8 mouse cellular contexts compared by ENCODE assay signal in the genomic region with DNA sequence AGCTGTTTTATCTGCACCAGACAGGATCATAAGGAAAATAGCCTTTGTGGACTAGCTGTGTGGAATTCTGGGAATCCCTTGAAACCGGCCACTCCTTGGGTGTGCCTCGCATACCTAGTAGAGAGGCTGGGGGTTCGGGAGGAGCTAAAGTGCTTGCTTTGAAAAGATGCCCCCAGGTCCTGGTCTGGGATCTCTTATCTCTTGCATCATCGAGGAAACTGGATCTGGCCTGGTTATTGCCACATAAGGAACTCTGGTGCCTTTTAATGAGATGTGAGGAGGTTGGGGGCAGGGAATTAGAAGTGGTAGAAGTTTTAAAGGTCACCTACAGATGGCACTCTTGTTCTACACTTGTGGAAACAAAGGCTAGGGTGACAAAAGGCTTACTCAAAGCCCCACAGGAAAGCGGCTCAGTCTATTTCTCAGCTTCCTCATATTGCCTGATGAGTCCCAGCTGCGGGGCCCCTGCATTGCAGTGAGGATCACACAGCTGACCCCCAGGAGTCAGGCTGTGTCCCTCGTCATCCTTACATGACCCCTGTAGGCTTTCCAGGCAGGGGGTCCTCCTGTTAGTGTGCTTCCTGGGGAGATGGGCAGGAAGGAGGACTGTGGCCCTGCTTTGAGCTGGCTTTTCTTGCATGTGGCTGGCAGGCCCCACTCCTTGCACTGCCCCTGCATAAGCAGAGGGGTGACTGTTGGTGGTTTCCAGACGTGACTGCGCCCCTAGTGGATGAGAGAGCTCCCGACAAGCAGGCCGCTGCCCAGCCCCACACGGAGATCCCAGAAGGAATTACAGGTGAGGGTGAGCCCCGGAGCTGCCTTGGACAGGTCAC. TPM values are rescaled to one million over a fixed set of nuclear protein-coding genes. Genes with fewer than 3 reads are reported as not detected.
DNase-seq lines count a peak whose midpoint lies in the region; ATAC-seq and TF ChIP-seq lines count a peak whose summit lies in the region.

No protein-coding gene starts in this region.

- peak; percentile 74 for TF ChIP-seq CTCF in heart, adult 2 months (IDR thresholded peaks at IDR 0.05)

- no peaks in the 10 kb centered on the region for H3K9me3 ChIP-seq in embryonic facial prominence, embryonic 12.5 days
- H3K9me3 ChIP-seq in kidney, embryonic 14.5 days (ENCODE audit: control insufficient read depth, low read length), result no peaks in the 10 kb centered on the region
- no peaks in the 10 kb centered on the region for H3K9me3 ChIP-seq in limb, embryonic 15.5 days
- no peaks in the 10 kb centered on the region for H3K9me3 ChIP-seq in midbrain, embryonic 16.5 days (replicated peaks; ENCODE audit: control insufficient read depth, low read length, poor library complexity, severe bottlenecking)

- no peaks in the 10 kb centered on the region for H3K79me2 ChIP-seq in heart, adult 2 months (replicated peaks; ENCODE audit: control insufficient read depth, insufficient read depth, low read length)

- DNase-seq in 416B (ENCODE audit: low read depth), result peak; percentile 91
- DNase-seq in adrenal gland, postnatal 10 days, result peak; percentile 73
- DNase-seq in heart, adult 2 months, result peak; percentile 41 to 65
- peak; percentile 60 for DNase-seq in splenic B cell, adult 2 months (ENCODE audit: low read depth, low spot score)

- H3K27me3 ChIP-seq in embryonic facial prominence, embryonic 12.5 days, result no peaks in the 10 kb centered on the region
- H3K27me3 ChIP-seq in heart, adult 2 months (ENCODE audit: control insufficient read depth, insufficient read depth, low read length), result no peaks in the 10 kb centered on the region
- no peaks in the 10 kb centered on the region for H3K27me3 ChIP-seq in kidney, embryonic 14.5 days (ENCODE audit: control insufficient read depth, insufficient read depth, low read length)
- H3K27me3 ChIP-seq in limb, embryonic 15.5 days, result no peaks in the 10 kb centered on the region
- H3K27me3 ChIP-seq in midbrain, embryonic 16.5 days (ENCODE audit: control insufficient read depth, insufficient read depth, low read depth, low read length), result no peaks in the 10 kb centered on the region
- H3K27me3 ChIP-seq in splenic B cell, adult 2 months (ENCODE audit: control insufficient read depth, insufficient read depth, low read length, poor library complexity, severe bottlenecking), result no peaks in the 10 kb centered on the region

- peaks cover 11% of the 10 kb centered on the region for H3K4me1 ChIP-seq in embryonic facial prominence, embryonic 12.5 days
- no peaks in the 10 kb centered on the region for H3K4me1 ChIP-seq in heart, adult 2 months (ENCODE audit: control insufficient read depth, insufficient read depth, low read length)
- 0 out of 2 replicates have a peak, but pooled peaks cover 8% of the 10 kb centered on the region for H3K4me1 ChIP-seq in kidney, embryonic 14.5 days (ENCODE audit: control insufficient read depth, insufficient read depth, low read length)
- H3K4me1 ChIP-seq in limb, embryonic 15.5 days, result peaks cover 10% of the 10 kb centered on the region; the same call in 1 of the 2 replicates
- no peaks in the 10 kb centered on the region; the same call in 1 of the 2 replicates for H3K4me1 ChIP-seq in midbrain, embryonic 16.5 days (ENCODE audit: control insufficient read depth, insufficient read depth, low read length)

- no peak for TF ChIP-seq EP300 in heart, adult 2 months (IDR thresholded peaks at IDR 0.05; ENCODE audit: insufficient read depth, low read depth, low read length)

- 8% methylated on average over 13 of the region's 13 CpGs for WGBS in embryonic facial prominence, embryonic 12.5 days
- 32% methylated on average over 13 of the region's 13 CpGs for WGBS in heart, adult 2 months
- WGBS in kidney, embryonic 14.5 days, result 17% methylated on average over 13 of the region's 13 CpGs
- WGBS in limb, embryonic 15.5 days, result 8% methylated on average over 13 of the region's 13 CpGs
- 14% methylated on average over 13 of the region's 13 CpGs for WGBS in midbrain, embryonic 16.5 days

- TF ChIP-seq POLR2A in heart, adult 2 months (IDR thresholded peaks at IDR 0.05; ENCODE audit: insufficient read depth, low read depth, low read length), result no peak

- no peaks in the 10 kb centered on the region for H3K36me3 ChIP-seq in embryonic facial prominence, embryonic 12.5 days
- no peaks in the 10 kb centered on the region for H3K36me3 ChIP-seq in heart, adult 2 months (ENCODE audit: control insufficient read depth, insufficient read depth, low read length)
- no peaks in the 10 kb centered on the region for H3K36me3 ChIP-seq in kidney, embryonic 14.5 days (ENCODE audit: control insufficient read depth, insufficient read depth, low read length)
- no peaks in the 10 kb centered on the region for H3K36me3 ChIP-seq in limb, embryonic 15.5 days
- peaks cover 30% of the 10 kb centered on the region for H3K36me3 ChIP-seq in midbrain, embryonic 16.5 days (ENCODE audit: control insufficient read depth, insufficient read depth, low read length)
- H3K36me3 ChIP-seq in splenic B cell, adult 2 months (ENCODE audit: control insufficient read depth, insufficient read depth, low read length, poor library complexity, severe bottlenecking), result no peaks in the 10 kb centered on the region

- H3K4me3 ChIP-seq in embryonic facial prominence, embryonic 12.5 days, result no peak overlapping the region
- no peak overlapping the region for H3K4me3 ChIP-seq in heart, adult 2 months
- H3K4me3 ChIP-seq in kidney, embryonic 14.5 days (ENCODE audit: low read length), result no peak overlapping the region
- H3K4me3 ChIP-seq in limb, embryonic 15.5 days, result no peak overlapping the region
- H3K4me3 ChIP-seq in midbrain, embryonic 16.5 days (ENCODE audit: low read depth, low read length), result no peak overlapping the region

- no peak overlapping the region; the same call in 1 of the 2 replicates for H3K4me2 ChIP-seq in embryonic facial prominence, embryonic 12.5 days (replicated peaks)
- 0 out of 2 replicates have a peak overlapping the region, but pooled peaks have one; percentile 19 for H3K4me2 ChIP-seq in kidney, embryonic 14.5 days (replicated peaks; ENCODE audit: low read depth, low read length)
- peak overlapping the region; percentile 7; the same call in 1 of the 2 replicates for H3K4me2 ChIP-seq in limb, embryonic 15.5 days
- H3K4me2 ChIP-seq in midbrain, embryonic 16.5 days (ENCODE audit: low read length), result no peak overlapping the region

- H3K27ac ChIP-seq in embryonic facial prominence, embryonic 12.5 days, result peak overlapping the region; percentile 72
- no peak overlapping the region for H3K27ac ChIP-seq in heart, adult 2 months
- H3K27ac ChIP-seq in kidney, embryonic 14.5 days (ENCODE audit: low read depth, low read length), result peak overlapping the region; percentile 68; the same call in 1 of the 2 replicates
- peak overlapping the region; percentile 72 for H3K27ac ChIP-seq in limb, embryonic 15.5 days
- H3K27ac ChIP-seq in midbrain, embryonic 16.5 days (ENCODE audit: low read length), result peak overlapping the region; percentile 43; the same call in 1 of the 2 replicates

- peak; percentile 68 for ATAC-seq in embryonic facial prominence, embryonic 12.5 days (ENCODE audit: insufficient number of reproducible peaks, insufficient read depth, low FRiP score, low TSS enrichment)
- ATAC-seq in kidney, embryonic 14.5 days (ENCODE audit: low FRiP score, low TSS enrichment), result peak; percentile 83
- ATAC-seq in limb, embryonic 15.5 days (ENCODE audit: insufficient number of reproducible peaks, low FRiP score, low TSS enrichment, low read depth), result no peak
- peak; percentile 46 for ATAC-seq in midbrain, embryonic 16.5 days

- no peak overlapping the region for H3K9ac ChIP-seq in embryonic facial prominence, embryonic 12.5 days
- H3K9ac ChIP-seq in heart, adult 2 months (ENCODE audit: low read depth, low read length), result no peak overlapping the region
- no peak overlapping the region for H3K9ac ChIP-seq in kidney, embryonic 14.5 days (ENCODE audit: low read depth, low read length)
- H3K9ac ChIP-seq in limb, embryonic 15.5 days, result no peak overlapping the region
- H3K9ac ChIP-seq in midbrain, embryonic 16.5 days (ENCODE audit: low read depth, low read length), result no peak overlapping the region

- intact Hi-C loops in heart, adult 2 months (cut with DNase I), result no loop called here

RNA-seq across cellular contexts. Expression of a gene that starts 58.2 kb away (rescaled TPM):
- total RNA-seq in adrenal gland, postnatal 10 days (2021), result 10 to 100 TPM; 50.9 to 69.5 TPM
- polyA plus RNA-seq in embryonic facial prominence, embryonic 12.5 days (2016; fragmentation: Nextera tagmentation; extraction: Ambion mirVana), result 24.1 and 33.2 TPM in 2 replicates
- total RNA-seq in heart, adult 2 months (2021), result 10 to 100 TPM; 77.9 to 91.6 TPM
- polyA plus RNA-seq in heart, adult 2 months (2012; rRNA removed), result 30.1 and 40.7 TPM in 2 replicates
- polyA plus RNA-seq in kidney, embryonic 14.5 days (2014; fragmentation: Nextera tagmentation; extraction: Ambion mirVana), result 4.7 and 5.0 TPM in 2 replicates
- polyA plus RNA-seq in limb, embryonic 15.5 days (2015; fragmentation: Nextera tagmentation; extraction: Ambion mirVana), result 3.7 and 5.5 TPM in 2 replicates
- 1,213 and 1,264 TPM in 2 replicates for polyA plus RNA-seq in midbrain, embryonic 16.5 days (2015; fragmentation: Nextera tagmentation; extraction: Ambion mirVana)

Comparison
In these comparisons a context has a peak if more than half of its experiments do, and no peak if none do; other contexts are left out.
1. H3K4me2 ChIP-seq: peak in kidney, embryonic 14.5 days (single experiment) and limb, embryonic 15.5 days (single experiment); none in embryonic facial prominence, embryonic 12.5 days (single experiment) and midbrain, embryonic 16.5 days (single experiment).
2. RNA of a gene that starts 58.2 kb away (polyA plus RNA-seq): 1,213 to 1,264 TPM in midbrain, embryonic 16.5 days; 30.1 to 40.7 TPM in heart, adult 2 months, 24.1 to 33.2 TPM in embryonic facial prominence, embryonic 12.5 days, 3.7 to 5.5 TPM in limb, embryonic 15.5 days and 4.7 to 5.0 TPM in kidney, embryonic 14.5 days; every median in the first group is over 10 times any median in the second.
3. Peak in every context shown above with its lines, with median percentiles within 50 percentile points of each other: DNase-seq.